Mouse (Mus musculus) frontal cortex, postnatal 36 days (tissue): ENCODE results near the gene Gm10228.
"Not testable (repeated sequence)": the region's sequence is repeated elsewhere in the genome, so short reads cannot be mapped to it uniquely, and the experiment has no call there.

ENCODE experiments used
- DNase-seq, 2 experiments: peaks; one replicate each; pipeline ENCODE4 v3.0.0; 2022; ENCODE audit warnings: low spot score in 2 of 2

The Gm10228 gene

DNA sequence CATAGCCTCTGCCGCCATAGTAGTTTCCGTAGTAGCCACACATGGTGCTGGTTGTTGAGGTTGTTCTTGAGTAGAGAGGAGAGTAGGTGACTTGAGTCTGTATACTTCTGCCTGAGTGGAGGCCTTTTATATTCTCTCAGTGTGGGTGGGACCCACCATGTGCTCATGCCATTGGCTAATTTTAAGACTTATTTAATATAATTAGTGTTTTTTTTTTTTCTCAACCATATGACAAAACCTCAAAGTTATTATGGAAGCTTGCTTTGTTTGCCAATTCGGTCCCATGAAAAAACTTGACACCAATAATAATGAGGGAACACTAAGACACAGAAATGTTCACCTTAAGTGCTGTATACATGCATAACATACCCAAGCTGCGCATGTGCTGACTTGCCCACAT lies at the start of gene Gm10228:
Gene Gm10228, minus strand, starts transcription at position 101 of the 400 bp plus-strand sequence.
- not testable (repeated sequence) for DNase-seq

DNA sequence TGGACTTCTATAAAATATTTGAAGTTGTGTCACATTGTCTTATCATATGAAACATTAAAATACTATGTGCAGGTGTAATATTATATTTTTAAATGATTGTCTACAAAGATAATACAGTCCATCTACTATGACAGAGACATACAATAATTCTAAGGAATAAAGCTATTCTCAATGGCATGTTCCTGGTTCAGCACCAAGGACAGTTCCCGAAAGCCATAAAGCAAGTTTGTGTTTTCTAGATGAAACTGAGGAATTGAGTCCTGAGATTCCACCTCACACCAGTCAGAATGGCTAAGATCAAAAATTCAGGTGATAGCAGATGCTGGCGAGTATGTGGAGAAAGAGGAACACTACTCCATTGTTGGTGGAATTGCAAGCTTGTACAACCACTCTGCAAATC lies 29.8 kb upstream of the Gm10228 start:
- not testable (repeated sequence) for DNase-seq

DNA sequence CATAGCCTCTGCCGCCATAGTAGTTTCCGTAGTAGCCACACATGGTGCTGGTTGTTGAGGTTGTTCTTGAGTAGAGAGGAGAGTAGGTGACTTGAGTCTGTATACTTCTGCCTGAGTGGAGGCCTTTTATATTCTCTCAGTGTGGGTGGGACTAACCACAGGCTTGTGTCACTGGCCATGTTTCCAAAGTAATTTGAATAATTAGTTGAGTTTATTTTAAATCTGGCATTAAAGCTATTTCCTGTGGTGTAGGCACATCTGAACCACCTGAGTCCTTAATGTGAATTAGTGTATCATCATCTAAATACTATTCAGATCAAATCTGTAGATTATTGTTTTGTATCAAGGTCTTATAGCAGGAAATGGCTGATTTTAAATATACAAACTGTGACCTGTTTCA lies 22.6 kb upstream of the Gm10228 start, which contains the start of gene 1110025L11Rik:
Gene 1110025L11Rik, minus strand, starts transcription at position 101 of the 400 bp plus-strand sequence.
- not testable (repeated sequence) for DNase-seq

- no peak for DNase-seq
Observed at GRCm38 (mm10) chr16:89047783-89048182, 6.5 kb upstream of the Gm10228 start, which contains the start of gene Krtap6-5. Gene Krtap6-5, minus strand, starts transcription at chr16:89047883.

DNA sequence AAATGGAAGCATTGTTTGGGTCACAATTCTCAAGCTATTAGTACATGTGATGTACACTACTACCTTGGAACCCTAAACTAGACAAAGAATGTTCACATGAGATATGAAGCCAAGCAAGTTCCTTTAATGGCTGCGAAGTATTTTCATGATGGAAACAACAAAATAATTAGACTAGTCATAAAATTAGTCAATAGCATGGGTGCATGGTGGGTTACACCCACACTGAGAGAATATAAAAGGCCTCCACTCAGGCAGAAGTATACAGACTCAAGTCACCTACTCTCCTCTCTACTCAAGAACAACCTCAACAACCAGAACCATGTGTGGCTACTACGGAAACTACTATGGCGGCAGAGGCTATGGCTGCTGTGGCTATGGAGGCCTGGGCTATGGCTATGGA lies 9.9 kb downstream of the Gm10228 start, which contains the start of gene Krtap6-1:
Gene Krtap6-1, plus strand, starts transcription at position 301 of the 400 bp plus-strand sequence.
- DNase-seq: not testable (repeated sequence)

DNA sequence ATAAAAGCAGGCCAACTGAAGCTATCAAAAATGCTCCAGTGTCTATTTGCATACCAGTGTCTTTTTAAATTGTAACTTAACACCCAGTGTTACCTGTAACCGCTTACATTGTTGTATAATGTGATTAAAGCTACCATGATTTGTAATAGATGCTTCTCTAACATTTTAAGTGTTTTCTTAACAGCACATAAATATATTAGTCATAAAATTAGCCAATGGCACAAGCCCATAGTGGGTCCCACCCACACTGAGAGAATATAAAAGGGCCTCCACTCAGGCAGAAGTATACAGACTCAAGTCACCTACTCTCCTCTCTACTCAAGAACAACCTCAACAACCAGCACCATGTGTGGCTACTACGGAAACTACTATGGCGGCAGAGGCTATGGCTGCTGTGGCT lies 26.3 kb downstream of the Gm10228 start, which contains the start of gene Gm10229:
Gene Gm10229, plus strand, starts transcription at position 301 of the 400 bp plus-strand sequence.
- not testable (repeated sequence) for DNase-seq

DNA sequence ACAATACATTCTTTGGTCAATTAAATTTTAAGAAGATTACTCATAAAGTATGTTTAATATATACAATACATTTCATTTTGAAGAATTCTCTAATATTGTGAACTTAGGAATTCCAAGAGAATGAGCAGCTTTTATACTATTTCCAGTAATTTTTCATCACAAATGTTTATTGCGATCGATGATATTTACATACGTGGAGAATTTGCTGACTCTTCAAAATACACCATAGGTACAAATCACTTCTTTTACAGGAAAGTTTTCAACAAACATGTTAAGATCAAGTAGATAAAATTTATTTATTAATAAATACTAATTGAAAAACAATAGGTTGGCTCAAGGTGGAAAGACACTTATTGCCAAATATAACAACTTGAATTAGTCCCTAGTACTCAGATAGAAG lies 27.3 kb downstream of the Gm10228 start:
- DNase-seq: no peak

GRCm38 (mm10) chr16:89010659-89011058 lies 30.6 kb downstream of the Gm10228 start, which contains the start of gene Krtap22-2:
Gene Krtap22-2, minus strand, starts transcription at chr16:89010759.
- no peak for DNase-seq
